Mouse (Mus musculus): ENCODE results near the gene Fxyd2. TPM values are rescaled to one million over a fixed set of nuclear protein-coding genes. Genes with fewer than 3 reads are reported as not detected.

The Fxyd2 gene
- polyA plus RNA-seq, 1 experiment: 220 TPM

GRCm38 (mm10) chr9:45426456-45426855 lies 27.0 kb downstream of the Fxyd2 start, which contains the start of gene Dscaml1:
Dscaml1 (plus strand) TSS chr9:45426628.
- 87% methylated on average over 4 of the region's 4 CpGs for WGBS
- H3K36me3 ChIP-seq (ENCODE audit: control insufficient read depth, insufficient read depth, low read length): no peaks in the 10 kb centered on the region
- H3K4me1 ChIP-seq (replicated peaks; ENCODE audit: control insufficient read depth, insufficient read depth, low read length): no peaks in the 10 kb centered on the region
- DNase-seq: no peak
- no peak within 1 kb of the TSS for H3K4me3 ChIP-seq (ENCODE audit: control insufficient read depth, insufficient read depth, low read length)
- H3K27me3 ChIP-seq (ENCODE audit: control insufficient read depth, insufficient read depth, low read length): peaks cover 17% of the 10 kb centered on the region
- no peak for TF ChIP-seq CTCF (IDR thresholded peaks at IDR 0.05; ENCODE audit: borderline replicate concordance, control insufficient read depth, extremely low read depth, insufficient read depth, low read length, poor library complexity)
- no peak for TF ChIP-seq POLR2A (IDR thresholded peaks at IDR 0.05; ENCODE audit: control insufficient read depth, extremely low read depth, insufficient read depth, low read length, poor library complexity)
- no peak within 1 kb of the TSS for H3K27ac ChIP-seq (ENCODE audit: control insufficient read depth, insufficient read depth, low read length)

GRCm38 (mm10) chr9:45429392-45429791 lies 29.9 kb downstream of the Fxyd2 start:
- 29% methylated on average over 5 of the region's 5 CpGs for WGBS
- peaks cover 20% of the 10 kb centered on the region for H3K27me3 ChIP-seq (ENCODE audit: control insufficient read depth, insufficient read depth, low read length)

DNA sequence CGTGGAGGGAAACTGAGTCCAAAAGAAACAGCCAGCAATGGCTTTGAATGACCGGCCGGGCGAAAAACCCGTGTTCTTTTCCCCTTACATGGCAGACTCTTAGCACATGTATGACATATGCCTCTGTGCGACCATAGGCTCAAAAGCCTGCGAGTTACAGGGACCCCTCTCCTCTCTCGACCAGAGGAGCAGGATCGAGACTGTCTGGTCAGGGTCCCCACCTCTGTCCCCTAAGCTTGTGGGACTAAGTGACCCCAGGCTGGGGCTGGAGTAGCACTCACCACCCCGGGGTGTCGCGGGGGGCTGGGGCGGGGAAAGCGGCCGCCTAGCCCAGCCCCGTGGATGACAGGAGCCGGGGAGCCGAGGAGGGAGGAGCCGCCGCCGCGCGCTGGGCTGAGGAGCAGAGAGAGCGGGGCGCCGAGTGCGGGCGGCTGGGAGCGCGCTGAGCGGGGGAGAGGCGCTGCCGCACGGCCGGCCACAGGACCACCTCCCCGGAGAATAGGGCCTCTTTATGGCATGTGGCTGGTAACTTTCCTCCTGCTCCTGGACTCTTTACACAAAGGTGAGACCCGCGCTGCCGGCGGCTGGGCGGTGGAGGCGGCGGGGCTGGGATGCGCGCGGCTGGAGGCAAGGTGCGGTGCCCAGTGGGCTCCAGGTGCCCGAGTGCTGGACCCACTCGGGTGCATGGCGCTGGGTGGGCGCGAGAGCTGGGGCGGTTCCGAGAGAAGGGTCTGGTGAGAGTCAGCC lies 30.7 kb downstream of the Fxyd2 start:
- TF ChIP-seq POLR2A (IDR thresholded peaks at IDR 0.05; ENCODE audit: control insufficient read depth, extremely low read depth, insufficient read depth, low read length, poor library complexity) (no peak), CTCF (IDR thresholded peaks at IDR 0.05; ENCODE audit: borderline replicate concordance, control insufficient read depth, extremely low read depth, insufficient read depth, low read length, poor library complexity) (no peak)
- no peak overlapping the region for H3K27ac ChIP-seq (ENCODE audit: control insufficient read depth, insufficient read depth, low read length)
- no peaks in the 10 kb centered on the region for H3K4me1 ChIP-seq (replicated peaks; ENCODE audit: control insufficient read depth, insufficient read depth, low read length)
- H3K27me3 ChIP-seq (ENCODE audit: control insufficient read depth, insufficient read depth, low read length): peaks cover 20% of the 10 kb centered on the region
- no peak for DNase-seq
- H3K4me3 ChIP-seq (ENCODE audit: control insufficient read depth, insufficient read depth, low read length): no peak overlapping the region
- no peaks in the 10 kb centered on the region for H3K36me3 ChIP-seq (ENCODE audit: control insufficient read depth, insufficient read depth, low read length)
- WGBS: 7% methylated on average over 52 of the region's 54 CpGs

More at GRCm38 (mm10) chr9:45429392-45429791, 29.9 kb downstream of the Fxyd2 start:
- no peaks in the 10 kb centered on the region for H3K36me3 ChIP-seq (ENCODE audit: control insufficient read depth, insufficient read depth, low read length)
- H3K4me1 ChIP-seq (replicated peaks; ENCODE audit: control insufficient read depth, insufficient read depth, low read length): no peaks in the 10 kb centered on the region
- no peak overlapping the region for H3K4me3 ChIP-seq (ENCODE audit: control insufficient read depth, insufficient read depth, low read length)
- DNase-seq: no peak
- TF ChIP-seq CTCF (IDR thresholded peaks at IDR 0.05; ENCODE audit: borderline replicate concordance, control insufficient read depth, extremely low read depth, insufficient read depth, low read length, poor library complexity): no peak
- TF ChIP-seq POLR2A (IDR thresholded peaks at IDR 0.05; ENCODE audit: control insufficient read depth, extremely low read depth, insufficient read depth, low read length, poor library complexity): no peak
- H3K27ac ChIP-seq (ENCODE audit: control insufficient read depth, insufficient read depth, low read length): no peak overlapping the region

- DNase-seq: no peak
- no peak for TF ChIP-seq POLR2A (IDR thresholded peaks at IDR 0.05; ENCODE audit: control insufficient read depth, extremely low read depth, insufficient read depth, low read length, poor library complexity)
- TF ChIP-seq CTCF (IDR thresholded peaks at IDR 0.05; ENCODE audit: borderline replicate concordance, control insufficient read depth, extremely low read depth, insufficient read depth, low read length, poor library complexity): no peak
- H3K27me3 ChIP-seq (ENCODE audit: control insufficient read depth, insufficient read depth, low read length): peaks cover 20% of the 10 kb centered on the region
- H3K36me3 ChIP-seq (ENCODE audit: control insufficient read depth, insufficient read depth, low read length): no peaks in the 10 kb centered on the region
- WGBS: 10% methylated on average over 17 of the region's 17 CpGs
- no peaks in the 10 kb centered on the region for H3K4me1 ChIP-seq (replicated peaks; ENCODE audit: control insufficient read depth, insufficient read depth, low read length)
- H3K27ac ChIP-seq (ENCODE audit: control insufficient read depth, insufficient read depth, low read length): no peak overlapping the region
- H3K4me3 ChIP-seq (ENCODE audit: control insufficient read depth, insufficient read depth, low read length): no peak overlapping the region
Measured at GRCm38 (mm10) chr9:45430698-45430959, 31.2 kb downstream of the Fxyd2 start.

- DNase-seq: no peak
- no peaks in the 10 kb centered on the region for H3K4me1 ChIP-seq (replicated peaks; ENCODE audit: control insufficient read depth, insufficient read depth, low read length)
- no peak overlapping the region for H3K4me3 ChIP-seq (ENCODE audit: control insufficient read depth, insufficient read depth, low read length)
- WGBS: 12% methylated on average over 26 of the region's 26 CpGs
- H3K27me3 ChIP-seq (ENCODE audit: control insufficient read depth, insufficient read depth, low read length): peaks cover 20% of the 10 kb centered on the region
- no peak overlapping the region for H3K27ac ChIP-seq (ENCODE audit: control insufficient read depth, insufficient read depth, low read length)
- H3K36me3 ChIP-seq (ENCODE audit: control insufficient read depth, insufficient read depth, low read length): no peaks in the 10 kb centered on the region
- TF ChIP-seq POLR2A (IDR thresholded peaks at IDR 0.05; ENCODE audit: control insufficient read depth, extremely low read depth, insufficient read depth, low read length, poor library complexity): no peak
- TF ChIP-seq CTCF (IDR thresholded peaks at IDR 0.05; ENCODE audit: borderline replicate concordance, control insufficient read depth, extremely low read depth, insufficient read depth, low read length, poor library complexity): no peak
Measured at GRCm38 (mm10) chr9:45431150-45431549, 31.7 kb downstream of the Fxyd2 start.

DNA sequence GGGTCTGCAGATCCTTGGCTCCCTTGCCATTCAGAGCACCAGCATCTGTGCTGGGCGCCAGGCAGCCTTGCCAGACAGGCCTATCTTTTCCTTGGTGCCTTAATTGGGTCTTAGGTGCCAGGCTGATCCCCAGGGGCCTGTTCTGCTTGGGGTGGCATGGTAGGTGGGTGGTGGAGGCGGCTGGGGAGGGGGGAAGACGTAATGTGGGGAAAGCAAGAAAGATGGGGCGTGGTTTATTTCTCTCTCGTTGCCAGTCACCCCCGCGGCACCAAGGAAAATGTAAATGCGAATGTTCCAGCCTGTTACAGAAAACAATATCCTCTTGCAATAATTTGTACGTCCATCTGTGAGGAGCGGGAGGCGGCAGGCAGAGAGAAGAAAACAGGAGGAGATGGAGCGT lies 33.2 kb downstream of the Fxyd2 start:
- Histone ChIP-seq H3K36me3 (ENCODE audit: control insufficient read depth, insufficient read depth, low read length) (no peaks in the 10 kb centered on the region), H3K4me3 (ENCODE audit: control insufficient read depth, insufficient read depth, low read length) (no peak overlapping the region), H3K27me3 (ENCODE audit: control insufficient read depth, insufficient read depth, low read length) (peaks cover 20% of the 10 kb centered on the region), H3K27ac (ENCODE audit: control insufficient read depth, insufficient read depth, low read length) (no peak overlapping the region), H3K4me1 (replicated peaks; ENCODE audit: control insufficient read depth, insufficient read depth, low read length) (no peaks in the 10 kb centered on the region)
- TF ChIP-seq CTCF (IDR thresholded peaks at IDR 0.05; ENCODE audit: borderline replicate concordance, control insufficient read depth, extremely low read depth, insufficient read depth, low read length, poor library complexity) (no peak), POLR2A (IDR thresholded peaks at IDR 0.05; ENCODE audit: control insufficient read depth, extremely low read depth, insufficient read depth, low read length, poor library complexity) (no peak)
- DNase-seq: no peak
- 93% methylated on average over 12 of the region's 12 CpGs for WGBS
